Mouse (Mus musculus) intestine, postnatal 0 days (tissue): Measurements from ENCODE around the gene Galnt13. TPM values are rescaled to one million over a fixed set of nuclear protein-coding genes. Genes with fewer than 3 reads are reported as not detected.

Experiments
- ATAC-seq: fragments of 200-750 bp; cut with Nextera tagmentation; 2 replicates; pipeline ENCODE4 v1.8.0; 2017; ENCODE audit warnings: mild to moderate bottlenecking, moderate TSS enrichment, moderate library complexity
- H3K27ac ChIP-seq: fragments of 300-500 bp; sonication (generic); 2 replicates; pipeline ENCODE4 v1.5.1; 2014; ENCODE audit warnings: mild to moderate bottlenecking, low read depth, low read length, moderate library complexity
- H3K27me3 ChIP-seq: fragments of 300-500 bp; sonication (generic); replicated peaks from 2 replicates; pipeline ENCODE4 v1.6.1; 2014; ENCODE audit warnings: low read length, mixed read lengths; ENCODE audit not compliant: control insufficient read depth, insufficient read depth
- H3K36me3 ChIP-seq: fragments of 300-500 bp; sonication (generic); 2 replicates; pipeline ENCODE4 v1.6.1; 2014; ENCODE audit warnings: mild to moderate bottlenecking, moderate library complexity; ENCODE audit not compliant: control insufficient read depth, insufficient read depth
- H3K4me1 ChIP-seq: fragments of 300-500 bp; sonication (generic); replicated peaks from 2 replicates; pipeline ENCODE4 v1.6.1; 2014; ENCODE audit warnings: antibody characterized with exemption, low read length, mixed read lengths; ENCODE audit not compliant: control insufficient read depth, insufficient read depth
- H3K4me2 ChIP-seq: fragments of 300-500 bp; sonication (generic); replicated peaks from 2 replicates; pipeline ENCODE4 v1.6.1; 2014; ENCODE audit warnings: low read depth, mild to moderate bottlenecking, moderate library complexity
- H3K4me3 ChIP-seq: fragments of 300-500 bp; sonication (generic); 2 replicates; pipeline ENCODE4 v1.5.1; 2014; ENCODE audit warnings: low read depth, low read length
- H3K9ac ChIP-seq: fragments of 300-500 bp; sonication (generic); 2 replicates; pipeline ENCODE4 v1.6.1; 2014; ENCODE audit warnings: mild to moderate bottlenecking, low read depth, low read length
- H3K9me3 ChIP-seq: fragments of 300-500 bp; sonication (generic); 2 replicates; pipeline ENCODE4 v1.6.1; 2016; ENCODE audit warnings: mixed run types; ENCODE audit not compliant: control insufficient read depth
- CTCF ChIP-seq: sonication (generic); IDR thresholded peaks from 2 replicates; pipeline ENCODE4 v1.5.1; 2016; ENCODE audit warnings: low read depth, mild to moderate bottlenecking, control low read depth, antibody characterized with exemption, moderate library complexity
- WGBS: fragments of 180-500 bp; shearing (Covaris S2); extraction: QIAGEN DNeasy Blood & Tissue Kit; methylation state at CpG from one replicate; pipeline ENCODE4 v1.1.7; 2014; 5-methylcytosine and 5-hydroxymethylcytosine counted together
- polyA plus RNA-seq: library from polyadenylated mRNA; unstranded; fragments of >200 nt; fragmentation: Nextera tagmentation; extraction: Ambion mirVana; gene quantifications from 2 replicates; pipeline ENCODE4 v1.2.1, GENCODE M21; 2015

Gene Galnt13
- polyA plus RNA-seq, 1 experiment from 2014 or later, result 0.23 TPM

DNA sequence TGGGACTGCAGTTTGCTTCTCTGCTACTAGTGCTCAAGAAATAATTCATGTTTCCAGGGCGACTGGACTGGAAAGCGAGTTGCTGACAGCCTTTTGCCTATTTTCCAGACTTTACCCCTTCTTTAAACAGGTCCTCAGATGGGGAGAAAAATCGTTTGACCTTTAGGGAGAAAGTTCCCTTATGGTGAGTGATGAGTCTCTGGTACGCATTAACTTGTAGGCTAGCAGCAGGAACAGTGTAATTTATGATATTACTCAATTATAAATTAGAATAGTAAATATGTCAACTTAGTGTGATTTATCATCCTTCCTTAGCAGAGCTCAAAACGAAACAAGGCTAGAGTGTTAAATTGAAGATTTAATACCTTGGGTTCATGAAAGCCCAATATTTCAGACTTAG lies 47.3 kb downstream of the Galnt13 start:
- H3K9me3 ChIP-seq, result no peaks in the 10 kb centered on the region
- H3K4me2 ChIP-seq, result no peak overlapping the region
- H3K36me3 ChIP-seq, result no peaks in the 10 kb centered on the region
- H3K4me3 ChIP-seq, result no peak overlapping the region
- WGBS, result 32% methylated on average over 5 of the region's 5 CpGs
- TF ChIP-seq CTCF, result no peak
- no peaks in the 10 kb centered on the region for H3K27me3 ChIP-seq
- no peak for ATAC-seq
- H3K4me1 ChIP-seq, result no peaks in the 10 kb centered on the region
- no peak overlapping the region for H3K27ac ChIP-seq
- no peak overlapping the region for H3K9ac ChIP-seq

DNA sequence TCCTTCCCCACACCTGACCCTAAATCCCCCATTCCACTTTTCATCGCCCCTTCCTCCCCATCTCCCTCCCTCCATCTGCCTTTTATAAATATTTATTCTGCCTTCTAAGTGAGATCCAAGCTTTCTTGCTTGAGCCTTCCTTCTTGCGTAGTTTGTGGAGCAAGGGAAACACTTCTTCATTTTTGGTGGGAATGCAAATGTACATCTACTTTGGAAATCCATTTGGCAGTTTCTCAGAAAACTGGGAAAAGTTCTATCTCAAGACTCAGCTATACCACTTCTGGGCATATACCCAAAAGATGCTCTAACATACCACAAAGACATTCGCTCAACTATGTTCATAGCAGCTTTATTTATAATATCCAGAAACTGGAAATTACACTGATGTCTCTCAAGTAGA lies 86.9 kb downstream of the Galnt13 start:
- Histone ChIP-seq H3K27me3 (no peaks in the 10 kb centered on the region), H3K9ac (no peak overlapping the region), H3K4me1 (no peaks in the 10 kb centered on the region), H3K4me2 (no peak overlapping the region), H3K9me3 (no peaks in the 10 kb centered on the region), H3K27ac (no peak overlapping the region), H3K4me3 (no peak overlapping the region), H3K36me3 (no peaks in the 10 kb centered on the region)
- no peak for TF ChIP-seq CTCF
- ATAC-seq, result no peak
- WGBS, result 62% methylated on average over 3 of the region's 3 CpGs

DNA sequence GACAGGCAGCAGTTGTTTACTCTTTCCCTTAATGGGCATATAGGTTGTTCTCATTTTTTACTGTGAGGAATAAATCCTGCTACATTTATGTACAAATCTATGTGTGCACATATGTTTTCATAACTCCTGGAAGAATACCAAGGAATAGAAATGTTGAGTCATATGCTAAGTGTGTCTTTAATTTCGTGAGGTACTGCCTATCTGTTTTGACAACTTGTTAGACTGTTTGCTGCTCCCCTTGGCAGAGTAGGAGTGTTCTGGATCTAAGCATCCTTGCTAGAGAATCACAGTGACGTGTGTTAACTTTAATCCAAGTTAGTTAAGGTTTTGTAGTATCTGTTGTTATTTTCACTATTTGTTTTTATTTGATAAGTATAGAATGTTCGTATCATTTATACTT lies 91.0 kb downstream of the Galnt13 start:
- Histone ChIP-seq H3K4me3 (no peak overlapping the region), H3K36me3 (no peaks in the 10 kb centered on the region), H3K27me3 (no peaks in the 10 kb centered on the region), H3K9me3 (no peaks in the 10 kb centered on the region), H3K4me2 (no peak overlapping the region), H3K9ac (no peak overlapping the region), H3K27ac (no peak overlapping the region), H3K4me1 (no peaks in the 10 kb centered on the region)
- 65% methylated on average over 3 of the region's 3 CpGs for WGBS
- ATAC-seq, result no peak
- no peak for TF ChIP-seq CTCF

DNA sequence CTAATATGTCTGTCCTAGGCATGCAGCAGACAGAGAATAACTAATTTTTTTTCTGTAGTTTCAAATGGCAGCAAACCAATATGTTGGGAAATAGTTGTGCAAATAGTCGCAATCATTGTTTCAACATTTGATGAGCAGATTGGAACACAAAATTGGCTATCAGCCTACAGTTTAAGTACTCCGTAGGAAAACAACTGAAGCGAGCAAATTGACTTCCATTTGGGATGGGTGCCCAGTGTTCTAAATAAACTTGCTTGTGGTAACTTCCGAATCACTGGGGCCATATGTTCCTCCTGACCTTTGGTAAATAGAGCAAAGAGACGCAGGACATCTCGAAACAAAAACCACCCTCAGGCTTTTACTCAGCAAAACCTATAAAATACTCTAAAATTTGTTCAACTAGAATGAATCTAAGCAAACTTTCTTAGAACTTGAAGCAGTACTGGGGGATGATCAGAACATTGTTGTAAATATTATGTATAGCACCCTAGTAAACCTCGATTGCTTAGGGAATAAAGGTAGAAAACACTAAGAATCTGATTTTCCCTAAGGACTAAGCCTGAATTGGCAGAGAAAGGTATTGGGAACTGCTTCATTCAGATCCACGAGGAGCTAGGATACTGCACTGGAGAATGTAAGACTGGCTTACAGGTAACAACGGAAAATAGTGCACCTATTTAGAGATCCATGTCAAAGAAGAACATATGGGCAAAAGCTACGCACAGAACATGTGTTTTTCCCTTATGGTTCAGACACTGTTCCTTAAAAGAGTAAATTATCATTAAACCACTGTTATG lies 122.4 kb downstream of the Galnt13 start:
- Histone ChIP-seq H3K4me2 (no peak overlapping the region), H3K4me3 (no peak overlapping the region), H3K9ac (no peak overlapping the region), H3K27ac (no peak overlapping the region), H3K9me3 (no peaks in the 10 kb centered on the region), H3K36me3 (no peaks in the 10 kb centered on the region), H3K4me1 (no peaks in the 10 kb centered on the region), H3K27me3 (no peaks in the 10 kb centered on the region)
- ATAC-seq, result no peak
- 77% methylated on average over 10 of the region's 10 CpGs for WGBS
- no peak for TF ChIP-seq CTCF

DNA sequence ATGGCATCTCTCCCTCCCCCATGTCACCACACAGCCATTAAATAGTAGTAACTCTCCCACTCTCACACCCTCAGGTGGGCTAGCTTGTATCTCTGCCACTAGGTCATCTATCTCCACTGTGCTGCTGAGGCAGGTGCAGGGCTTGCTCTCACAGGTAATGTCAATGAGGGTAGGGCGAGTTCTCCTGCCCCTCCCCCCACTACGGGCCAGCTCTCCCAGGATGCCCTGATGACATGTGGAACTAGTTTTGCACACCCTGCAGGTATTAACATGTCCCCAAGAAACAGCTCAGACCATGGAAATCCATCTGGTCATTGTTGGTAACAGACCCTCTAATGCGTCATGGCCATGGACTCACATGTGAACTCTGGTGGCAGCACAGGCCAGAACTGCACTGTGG lies 129.0 kb downstream of the Galnt13 start:
- Histone ChIP-seq H3K36me3 (no peaks in the 10 kb centered on the region), H3K4me1 (no peaks in the 10 kb centered on the region), H3K9ac (no peak overlapping the region), H3K4me3 (no peak overlapping the region), H3K27me3 (no peaks in the 10 kb centered on the region), H3K27ac (no peak overlapping the region), H3K4me2 (no peak overlapping the region), H3K9me3 (no peaks in the 10 kb centered on the region)
- TF ChIP-seq CTCF, result no peak
- 77% methylated on average over 3 of the region's 3 CpGs for WGBS
- no peak for ATAC-seq

DNA sequence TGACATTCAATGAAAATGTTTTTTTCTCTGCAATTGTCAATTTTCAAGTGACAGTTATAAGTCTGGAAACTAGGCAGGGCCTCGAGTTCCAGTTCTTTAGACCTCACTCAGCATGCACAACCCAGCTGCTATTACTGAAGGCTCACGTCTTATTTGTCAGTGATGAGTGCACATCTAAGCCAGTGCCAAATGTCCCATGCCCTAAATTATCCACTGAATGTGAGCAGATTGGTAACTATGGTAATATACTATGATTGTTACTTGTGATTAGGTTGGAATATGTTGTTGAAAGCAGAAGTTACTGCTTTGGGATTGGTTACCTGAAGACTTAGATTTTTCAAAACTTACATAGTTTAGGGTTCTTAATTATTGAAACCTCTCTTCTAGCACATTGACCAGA lies 131.1 kb downstream of the Galnt13 start:
- Histone ChIP-seq H3K4me2 (no peak overlapping the region), H3K4me3 (no peak overlapping the region), H3K27ac (no peak overlapping the region), H3K27me3 (no peaks in the 10 kb centered on the region), H3K9ac (no peak overlapping the region), H3K36me3 (no peaks in the 10 kb centered on the region), H3K4me1 (no peaks in the 10 kb centered on the region), H3K9me3 (no peaks in the 10 kb centered on the region)
- WGBS, result 70% methylated on average over 2 of the region's 2 CpGs
- ATAC-seq, result no peak
- no peak for TF ChIP-seq CTCF
